Mouse (Mus musculus) cerebral cortex, adult 2 months (tissue): ENCODE results near the gene Pdcd6ip.

Experiments used
- WGBS: fragments of 180-500 bp; shearing (Covaris S2); methylation state at CpG from one replicate; pipeline ENCODE4 v1.1.7; 2018; 5-methylcytosine and 5-hydroxymethylcytosine counted together

Pdcd6ip gene

GRCm38 (mm10) chr9:113687461-113687860 lies 20.6 kb downstream of the Pdcd6ip start:
- 95% methylated on average over 12 of the region's 12 CpGs for WGBS

- WGBS = 96% methylated on average over 6 of the region's 6 CpGs
Observed at GRCm38 (mm10) chr9:113673721-113674120, 34.3 kb downstream of the Pdcd6ip start.

GRCm38 (mm10) chr9:113672352-113672751 lies 35.7 kb downstream of the Pdcd6ip start:
- 91% methylated on average over 5 of the region's 5 CpGs for WGBS

GRCm38 (mm10) chr9:113670857-113671106 lies 37.3 kb downstream of the Pdcd6ip start:
- WGBS = 88% methylated on average over 1 of the region's 1 CpGs

GRCm38 (mm10) chr9:113670105-113670856 lies 37.8 kb downstream of the Pdcd6ip start:
- WGBS = 85% methylated on average over 7 of the region's 7 CpGs

GRCm38 (mm10) chr9:113663476-113663875 lies 44.6 kb downstream of the Pdcd6ip start:
- WGBS = 88% methylated on average over 4 of the region's 4 CpGs

GRCm38 (mm10) chr9:113657837-113658236 lies 50.2 kb downstream of the Pdcd6ip start:
- 82% methylated on average over 1 of the region's 1 CpGs for WGBS

GRCm38 (mm10) chr9:113653571-113653970 lies 54.5 kb downstream of the Pdcd6ip start:
- WGBS = 81% methylated on average over 8 of the region's 8 CpGs

- WGBS = 62% methylated on average over 8 of the region's 8 CpGs
Observed at GRCm38 (mm10) chr9:113650787-113651186, 57.3 kb downstream of the Pdcd6ip start.

- 86% methylated on average over 8 of the region's 8 CpGs for WGBS
Observed at GRCm38 (mm10) chr9:113649211-113649610, 58.8 kb downstream of the Pdcd6ip start.

GRCm38 (mm10) chr9:113645837-113646169 lies 62.3 kb downstream of the Pdcd6ip start:
- 29% methylated on average over 5 of the region's 5 CpGs for WGBS

- WGBS = 7% methylated on average over 10 of the region's 11 CpGs
Observed at GRCm38 (mm10) chr9:113645153-113645836, 62.8 kb downstream of the Pdcd6ip start.

- 46% methylated on average over 5 of the region's 5 CpGs for WGBS
Observed at GRCm38 (mm10) chr9:113644701-113645100, 63.4 kb downstream of the Pdcd6ip start.

GRCm38 (mm10) chr9:113644076-113644475 lies 64.0 kb downstream of the Pdcd6ip start:
- WGBS = 62% methylated on average over 3 of the region's 3 CpGs

GRCm38 (mm10) chr9:113643669-113644068 lies 64.4 kb downstream of the Pdcd6ip start:
- 69% methylated on average over 15 of the region's 15 CpGs for WGBS

- WGBS = 35% methylated on average over 7 of the region's 7 CpGs
Observed at GRCm38 (mm10) chr9:113634986-113635385, 73.1 kb downstream of the Pdcd6ip start.

GRCm38 (mm10) chr9:113633168-113633744 lies 74.8 kb downstream of the Pdcd6ip start:
- WGBS = 17% methylated on average over 8 of the region's 8 CpGs

GRCm38 (mm10) chr9:113632350-113633043 lies 75.6 kb downstream of the Pdcd6ip start:
- WGBS = 44% methylated on average over 9 of the region's 9 CpGs

GRCm38 (mm10) chr9:113629632-113630031 lies 78.4 kb downstream of the Pdcd6ip start:
- 3% methylated on average over 9 of the region's 9 CpGs for WGBS

GRCm38 (mm10) chr9:113629191-113629590 lies 78.9 kb downstream of the Pdcd6ip start:
- WGBS = 61% methylated on average over 11 of the region's 11 CpGs

- WGBS = 83% methylated on average over 1 of the region's 1 CpGs
Observed at GRCm38 (mm10) chr9:113628780-113629179, 79.3 kb downstream of the Pdcd6ip start.

- WGBS = 59% methylated on average over 10 of the region's 10 CpGs
Observed at GRCm38 (mm10) chr9:113626730-113627129, 81.3 kb downstream of the Pdcd6ip start.

- 65% methylated on average over 6 of the region's 6 CpGs for WGBS
Observed at GRCm38 (mm10) chr9:113624086-113624485, 84.0 kb downstream of the Pdcd6ip start.
